Mouse (Mus musculus): Measurements from ENCODE around the gene Vmn1r191.

- TF ChIP-seq POLR2A (IDR thresholded peaks at IDR 0.05; ENCODE audit: control insufficient read depth, extremely low read depth, insufficient read depth, low read length, poor library complexity), result no peak
- no peak for TF ChIP-seq CTCF (IDR thresholded peaks at IDR 0.05; ENCODE audit: borderline replicate concordance, control insufficient read depth, extremely low read depth, insufficient read depth, low read length, poor library complexity)
These were observed at the start of gene Vmn1r191 for GRCm38 (mm10) chr13:22183869-22184268.

All from thymus, adult 2 months (tissue).